Mouse (Mus musculus): Measurements from ENCODE around the gene Hsd17b1. TPM values are rescaled to one million over a fixed set of nuclear protein-coding genes. Genes with fewer than 3 reads are reported as not detected.

Hsd17b1 gene
- 2.8 TPM for total RNA-seq (2023)

DNA sequence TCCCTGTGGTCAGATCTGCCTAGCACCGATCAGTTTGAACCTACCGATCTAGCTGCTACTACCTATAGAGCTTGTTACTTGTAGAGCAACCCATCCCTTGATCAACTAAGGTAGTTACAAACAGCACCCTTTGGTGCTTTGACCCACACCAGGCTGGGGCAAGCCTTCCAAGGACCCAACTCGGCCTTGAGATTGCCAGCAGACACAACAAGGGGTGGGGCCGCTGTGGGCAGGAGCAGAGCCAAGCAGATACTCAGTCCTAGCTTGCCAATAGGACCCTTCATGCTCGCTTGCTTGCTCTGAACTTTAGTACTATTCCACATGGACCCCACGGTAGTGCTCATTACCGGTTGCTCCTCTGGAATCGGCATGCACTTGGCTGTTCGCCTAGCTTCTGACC lies at the start of gene Hsd17b1:
Hsd17b1 (plus strand) TSS at position 291 of the 400 bp plus-strand sequence.

DNA sequence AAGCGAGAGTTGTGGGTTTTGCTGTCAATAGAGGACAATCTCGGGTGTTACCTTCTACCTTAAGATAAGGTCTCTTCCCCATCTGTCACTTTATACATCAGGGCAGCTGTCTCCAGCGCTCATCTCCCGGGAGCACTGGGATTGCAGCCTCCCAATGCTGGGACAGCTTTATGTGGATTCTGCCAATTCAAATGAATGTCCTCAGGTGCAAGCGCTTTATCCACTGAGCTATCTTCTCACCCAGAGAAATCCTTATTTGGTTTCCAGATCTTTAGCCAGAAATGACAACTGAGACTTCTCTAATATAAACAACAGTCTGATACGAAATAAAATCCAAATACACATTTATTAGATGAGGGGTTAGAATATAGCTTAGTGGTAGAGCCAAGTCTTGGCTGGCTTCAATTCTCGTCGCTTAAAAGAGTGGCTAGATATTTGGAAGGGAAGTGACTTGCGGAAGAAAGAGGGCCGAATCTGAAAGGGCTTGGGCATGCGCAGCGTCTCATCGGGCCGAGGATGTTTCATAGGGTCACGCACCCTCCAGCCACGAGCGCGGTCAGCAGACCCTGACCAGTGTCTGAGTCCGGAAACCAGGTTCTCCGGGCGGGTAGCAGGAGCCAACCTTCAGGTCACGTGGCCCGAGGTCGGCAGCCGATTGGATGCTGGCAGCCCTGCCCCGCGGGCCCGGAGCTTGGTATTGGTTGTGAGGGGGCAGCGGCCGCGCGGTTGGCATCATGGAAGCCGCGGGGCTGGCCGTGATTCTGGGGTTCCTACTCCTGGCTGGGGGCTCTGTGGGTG lies 8.6 kb upstream of the Hsd17b1 start, which contains the start of gene Naglu:
Naglu (plus strand) TSS at position 622 of the 798 bp plus-strand sequence.

DNA sequence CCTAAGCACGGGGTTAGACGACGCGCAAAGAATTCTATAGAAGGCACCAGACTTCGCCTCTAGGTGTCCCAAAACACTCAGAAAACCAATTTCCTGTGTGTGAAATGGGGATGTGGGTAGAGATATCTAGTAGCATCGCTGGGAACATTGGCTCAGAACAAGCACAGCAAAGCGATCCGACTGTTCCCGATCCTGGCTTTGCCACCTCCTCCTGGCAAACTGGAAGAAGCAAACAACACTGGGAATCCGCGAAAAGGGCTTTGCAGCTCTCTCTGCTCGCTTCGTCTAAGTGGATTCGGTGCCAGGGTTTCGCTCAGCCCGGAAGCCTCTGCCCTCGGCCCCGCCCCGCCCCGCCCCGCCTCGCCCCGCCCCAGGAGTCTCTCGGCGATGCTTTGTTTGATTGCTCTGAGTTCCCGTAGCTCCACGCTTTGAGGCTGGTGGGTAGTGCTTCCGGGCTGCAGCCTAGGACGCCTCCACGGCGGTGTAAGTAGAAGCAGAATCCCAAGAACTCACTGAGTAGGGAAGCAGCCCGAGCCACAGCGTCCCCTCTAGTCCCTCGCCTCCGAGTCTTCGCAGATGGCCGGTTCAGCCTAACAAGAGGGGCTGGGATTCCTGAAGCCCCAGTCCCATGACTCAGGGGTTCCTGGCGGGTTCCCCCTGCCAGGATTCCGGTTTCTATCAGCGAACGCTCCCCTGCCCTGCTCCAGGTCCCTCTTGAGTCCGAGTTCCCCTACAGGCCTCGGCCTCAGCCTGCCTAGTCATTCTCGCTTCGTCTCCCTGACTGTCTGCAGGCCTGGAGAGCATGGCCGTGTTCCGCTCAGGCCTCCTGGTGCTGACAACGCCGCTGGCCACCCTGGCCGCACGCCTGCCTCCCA lies 4.2 kb downstream of the Hsd17b1 start, which contains the start of gene Coasy:
Coasy (plus strand) TSS at position 358 of the 875 bp plus-strand sequence.

DNA sequence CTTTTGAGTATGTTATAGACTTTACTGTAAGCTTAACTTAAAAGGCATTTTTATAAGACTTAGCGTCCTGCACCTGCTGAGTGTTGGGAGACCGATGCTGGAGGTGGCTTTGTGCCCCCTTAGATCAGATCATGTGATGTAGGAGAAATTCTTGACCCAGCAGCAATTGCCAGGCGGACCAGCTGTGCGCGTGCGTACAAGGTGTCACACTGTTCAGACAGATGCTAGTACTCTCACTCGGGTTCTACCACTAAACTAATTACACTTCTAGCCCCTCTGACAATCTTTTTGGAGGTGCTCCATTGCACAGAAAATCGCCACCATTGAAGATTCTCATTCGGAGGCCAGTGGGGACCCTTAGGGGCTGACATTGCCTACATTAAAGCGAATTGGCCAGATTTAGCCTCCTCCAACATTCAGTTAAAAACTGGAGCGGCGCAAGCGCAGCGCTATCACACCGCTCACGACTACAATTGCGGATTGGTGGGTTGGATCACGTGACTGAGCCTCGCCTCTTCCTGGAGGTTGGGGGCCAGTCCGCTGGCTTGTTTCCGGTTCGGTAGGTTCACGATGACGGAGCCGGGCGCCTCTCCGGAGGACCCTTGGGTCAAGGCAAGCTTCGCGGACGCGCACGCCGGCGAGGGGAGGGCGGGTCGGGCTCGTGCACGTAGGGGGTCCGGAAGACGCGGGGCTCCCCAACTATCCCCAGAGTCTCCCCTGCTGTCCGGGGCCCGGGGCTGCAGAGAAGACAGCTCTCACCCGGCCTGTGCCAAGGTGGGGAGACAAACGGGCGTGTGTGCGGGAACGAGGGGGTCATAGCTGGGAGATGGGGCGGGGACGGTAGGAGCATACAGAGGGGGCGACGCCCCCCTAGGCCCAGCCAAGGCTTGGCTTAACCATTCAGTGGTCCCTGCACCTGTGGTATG lies 8.8 kb downstream of the Hsd17b1 start, which contains the start of gene Mlx:
Mlx (plus strand) TSS at position 522 of the 926 bp plus-strand sequence.

DNA sequence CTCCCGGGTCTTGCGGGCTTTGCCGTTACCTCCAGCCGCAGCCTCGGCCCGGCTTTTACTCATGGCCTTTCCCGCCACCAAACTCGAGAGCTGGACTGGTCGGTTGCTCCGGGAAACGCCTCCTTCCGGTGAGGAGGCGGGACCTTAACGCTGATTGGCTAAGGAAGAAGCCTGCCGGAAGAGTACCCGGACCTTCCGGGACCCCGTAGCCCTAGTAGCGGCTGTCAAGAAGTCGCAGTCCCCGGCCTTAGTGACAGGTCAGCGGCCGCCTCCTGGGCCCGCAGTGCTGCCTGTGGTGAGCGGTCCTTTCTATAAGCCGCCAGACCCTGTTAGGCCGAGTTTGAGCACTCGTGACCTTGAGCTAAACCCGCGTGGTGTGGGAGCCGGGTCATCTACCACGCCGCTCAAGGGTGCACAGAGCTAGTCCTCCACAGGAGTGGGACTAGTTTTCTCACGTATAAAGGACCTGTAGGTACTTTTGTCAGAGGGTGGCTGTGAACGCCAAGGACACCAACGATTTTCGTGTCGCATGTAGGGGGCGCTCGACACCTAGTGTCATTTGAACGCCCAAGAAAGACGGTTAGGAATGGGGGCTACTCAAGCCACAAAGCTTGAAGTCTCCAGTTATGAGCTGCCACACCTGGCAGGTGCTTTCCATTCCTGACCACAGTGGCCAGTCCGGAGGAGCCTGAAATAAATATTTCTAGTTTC lies 17.3 kb downstream of the Hsd17b1 start, which contains the start of gene Psmc3ip:
Psmc3ip (minus strand) TSS at position 123 of the 711 bp plus-strand sequence.

DNA sequence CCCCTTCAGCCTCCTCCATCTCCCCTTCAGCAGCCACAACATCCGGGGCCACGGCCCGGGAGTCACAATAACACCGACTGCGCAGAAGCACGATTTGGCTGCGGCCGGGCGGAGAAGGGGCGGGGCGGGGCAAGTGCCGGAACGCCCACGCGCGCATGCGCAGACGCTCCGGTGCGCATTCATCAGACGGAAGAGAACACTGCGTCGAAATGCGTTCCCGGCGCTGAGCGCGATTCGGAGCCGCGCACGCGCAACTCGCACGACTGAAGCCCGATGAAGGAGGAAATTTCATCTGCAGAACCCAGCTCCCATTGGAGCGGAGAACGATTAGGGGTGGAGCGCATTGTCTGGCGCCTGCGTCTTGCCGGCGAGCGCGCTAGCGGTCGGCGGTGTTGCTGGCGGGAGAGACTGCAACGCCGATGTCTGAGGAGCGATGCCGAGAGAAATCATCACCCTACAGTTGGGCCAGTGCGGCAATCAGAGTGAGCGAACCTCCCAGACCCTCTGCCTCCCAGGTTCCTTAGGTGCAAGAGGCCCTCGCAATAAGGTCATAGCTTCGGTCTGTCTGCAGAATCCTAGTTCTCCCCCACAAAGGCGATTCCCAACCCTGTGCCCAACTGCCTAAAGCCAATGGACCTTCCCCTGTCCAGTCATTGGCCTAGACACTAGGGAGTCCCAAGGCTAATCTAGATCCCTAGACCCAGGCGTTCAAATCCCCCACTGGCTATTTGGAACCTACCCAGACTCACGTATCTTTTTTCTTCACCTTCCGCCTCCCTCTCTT lies 41.7 kb downstream of the Hsd17b1 start, which contains the start of the genes Retreg3 and Tubg1:
Retreg3 (minus strand) TSS at position 133 of the 784 bp plus-strand sequence.
Tubg1 (plus strand) TSS at position 178 of the 784 bp plus-strand sequence.

Other genes with a start within 250 kb of the Hsd17b1 start
- gene Stat5b, start 227.7 kb upstream of the Hsd17b1 start, total RNA-seq (2023) = 174 TPM
- 114 TPM for gene Stat5a, start 219.1 kb upstream of the Hsd17b1 start, total RNA-seq (2023)
- gene Stat3, start 138.9 kb upstream of the Hsd17b1 start, total RNA-seq (2023) = 293 TPM
- gene Cavin1, start 107.5 kb upstream of the Hsd17b1 start, total RNA-seq (2023) = 4.1 TPM
- gene Atp6v0a1, start 69.0 kb upstream of the Hsd17b1 start, total RNA-seq (2023) = 4.4 TPM
- 9.6 TPM for gene Naglu, start 8.4 kb upstream of the Hsd17b1 start, total RNA-seq (2023)
- 11.5 TPM for gene Coasy, start 4.2 kb downstream of the Hsd17b1 start, total RNA-seq (2023)
- 47.4 TPM for gene Mlx, start 8.9 kb downstream of the Hsd17b1 start, total RNA-seq (2023)
- 3.9 TPM for gene Psmc3ip, start 17.0 kb downstream of the Hsd17b1 start, total RNA-seq (2023)
- 86.7 TPM for gene Retreg3, start 41.5 kb downstream of the Hsd17b1 start, total RNA-seq (2023)
- gene Tubg1, start 41.5 kb downstream of the Hsd17b1 start, total RNA-seq (2023) = 15.4 TPM
- 0.98 TPM for gene Tubg2, start 77.5 kb downstream of the Hsd17b1 start, total RNA-seq (2023)
- 0.38 TPM for gene Cntnap1, start 92.1 kb downstream of the Hsd17b1 start, total RNA-seq (2023)
- 0.56 TPM for gene Plekhh3, start 92.9 kb downstream of the Hsd17b1 start, total RNA-seq (2023)
- gene Ccr10, start 97.0 kb downstream of the Hsd17b1 start, total RNA-seq (2023) = not detected
- 91.5 TPM for gene Ezh1, start 148.1 kb downstream of the Hsd17b1 start, total RNA-seq (2023)
- gene Ramp2, start 167.6 kb downstream of the Hsd17b1 start, total RNA-seq (2023) = 0.92 TPM
- 65.9 TPM for gene Vps25, start 175.3 kb downstream of the Hsd17b1 start, total RNA-seq (2023)
- 2.5 TPM for gene Wnk4, start 182.2 kb downstream of the Hsd17b1 start, total RNA-seq (2023)
- gene Cntd1, start 200.6 kb downstream of the Hsd17b1 start, total RNA-seq (2023) = not detected
- 26.4 TPM for gene Coa3, start 200.7 kb downstream of the Hsd17b1 start, total RNA-seq (2023)
- gene Becn1, start 223.9 kb downstream of the Hsd17b1 start, total RNA-seq (2023) = 187 TPM
- gene Psme3, start 237.8 kb downstream of the Hsd17b1 start, total RNA-seq (2023) = 128 TPM
- 22.4 TPM for gene Aoc2, start 246.7 kb downstream of the Hsd17b1 start, total RNA-seq (2023)